Mouse (Mus musculus) neural tube, embryonic 11.5 days (tissue): ENCODE measurements around the gene Klhl21. TPM values are rescaled to one million over a fixed set of nuclear protein-coding genes. Genes with fewer than 3 reads are reported as not detected.

ENCODE experiments used
- polyA plus RNA-seq: library from polyadenylated mRNA; unstranded; fragments of >200 nt; fragmentation: Nextera tagmentation; extraction: Ambion mirVana; gene quantifications from 2 replicates; pipeline ENCODE4 v1.2.1, GENCODE M21; 2014

Klhl21 gene
- polyA plus RNA-seq, 1 experiment from 2014 or later: 4.6 TPM

Other genes starting within 250 kb of the Klhl21 start
- 131 and 134 TPM in 2 replicates for gene Camta1, start 146.9 kb upstream of the Klhl21 start, polyA plus RNA-seq
- 80.6 and 91.3 TPM in 2 replicates for gene Dnajc11, start 75.1 kb upstream of the Klhl21 start, polyA plus RNA-seq
- 17.4 and 20.3 TPM in 2 replicates for gene Thap3, start 19.8 kb upstream of the Klhl21 start, polyA plus RNA-seq
- gene Phf13, start 12.5 kb upstream of the Klhl21 start, polyA plus RNA-seq: 27.6 and 28.8 TPM in 2 replicates
- 17.4 and 23.8 TPM in 2 replicates for gene Zbtb48, start 18.9 kb downstream of the Klhl21 start, polyA plus RNA-seq
- gene Tas1r1, start 29.8 kb downstream of the Klhl21 start, polyA plus RNA-seq: 0.38 and 0.66 TPM in 2 replicates
- 31.8 and 32.8 TPM in 2 replicates for gene Nol9, start 30.5 kb downstream of the Klhl21 start, polyA plus RNA-seq
- gene Plekhg5, start 63.7 kb downstream of the Klhl21 start, polyA plus RNA-seq: 7.2 and 7.3 TPM in 2 replicates
- 0.42 and 0.62 TPM in 2 replicates for gene Tnfrsf25, start 107.1 kb downstream of the Klhl21 start, polyA plus RNA-seq
- 0.48 and 1.1 TPM in 2 replicates for gene Espn, start 143.6 kb downstream of the Klhl21 start, polyA plus RNA-seq
- 2.9 and 3.5 TPM in 2 replicates for gene Hes2, start 150.1 kb downstream of the Klhl21 start, polyA plus RNA-seq
- gene Acot7, start 169.3 kb downstream of the Klhl21 start, polyA plus RNA-seq: 159 and 173 TPM in 2 replicates